Mouse (Mus musculus) heart, adult 11 months (tissue): ENCODE measurements around the gene Dcpp2.
"Not testable (repeated sequence)": the region's sequence is repeated elsewhere in the genome, so short reads cannot be mapped to it uniquely, and the experiment has no call there.

ENCODE experiments used
- DNase-seq: peaks from one replicate; pipeline ENCODE4 v3.0.0; 2022

The Dcpp2 gene

GRCm38 (mm10) chr17:23880576-23880975 lies at the start of gene Dcpp2, which contains the start of gene Dcpp1:
Gene Dcpp2 (plus strand): TSS chr17:23880880.
Gene Dcpp1 (plus strand): TSS chr17:23880876.
- DNase-seq: not testable (repeated sequence)

GRCm38 (mm10) chr17:23831201-23831600 lies 49.5 kb upstream of the Dcpp2 start:
- DNase-seq: no peak

- no peak for DNase-seq
These were observed 44.6 kb upstream of the Dcpp2 start, which contains the start of gene Prss33 for GRCm38 (mm10) chr17:23836006-23836575. Gene Prss33 (minus strand): TSS chr17:23836056.

- DNase-seq: peak; percentile 82
These were observed 39.5 kb upstream of the Dcpp2 start for GRCm38 (mm10) chr17:23841145-23841544.

- peak; percentile 85 for DNase-seq
These were observed 37.4 kb upstream of the Dcpp2 start for GRCm38 (mm10) chr17:23843141-23843811.

- peak; percentile 92 for DNase-seq
These were observed 36.8 kb upstream of the Dcpp2 start, which contains the start of the genes Prss32 and Prss41 for GRCm38 (mm10) chr17:23843812-23844273. Gene Prss32 (plus strand): TSS chr17:23843855. Gene Prss41 (minus strand): TSS chr17:23844172.

GRCm38 (mm10) chr17:23850028-23850427 lies 30.7 kb upstream of the Dcpp2 start:
- DNase-seq: no peak

- DNase-seq: peak; percentile 88
These were observed 29.6 kb upstream of the Dcpp2 start for GRCm38 (mm10) chr17:23850853-23851749.

- peak; percentile 90 for DNase-seq
These were observed 27.4 kb upstream of the Dcpp2 start for GRCm38 (mm10) chr17:23853292-23853691.

GRCm38 (mm10) chr17:23854229-23854765 lies 26.4 kb upstream of the Dcpp2 start:
- peak; percentile 87 for DNase-seq

- DNase-seq: peak; percentile 82
These were observed 23.5 kb upstream of the Dcpp2 start for GRCm38 (mm10) chr17:23857193-23857592.

GRCm38 (mm10) chr17:23857913-23858312 lies 22.8 kb upstream of the Dcpp2 start:
- DNase-seq: no peak

- DNase-seq: peak; percentile 81
These were observed 17.8 kb upstream of the Dcpp2 start for GRCm38 (mm10) chr17:23862926-23863325.

- no peak for DNase-seq
These were observed 12.9 kb upstream of the Dcpp2 start, which contains the start of gene Prss21 for GRCm38 (mm10) chr17:23867756-23868155. Gene Prss21 (plus strand): TSS chr17:23868056.

GRCm38 (mm10) chr17:23868513-23868912 lies 12.2 kb upstream of the Dcpp2 start:
- peak; percentile 79 for DNase-seq

- peak; percentile 94 for DNase-seq
These were observed 6.5 kb upstream of the Dcpp2 start for GRCm38 (mm10) chr17:23873884-23874856.

- DNase-seq: no peak
These were observed 3.9 kb upstream of the Dcpp2 start for GRCm38 (mm10) chr17:23876741-23877140.

- peak; percentile 77 for DNase-seq
These were observed 3.5 kb upstream of the Dcpp2 start for GRCm38 (mm10) chr17:23877166-23877565.

- peak; percentile 61 for DNase-seq
These were observed 36.5 kb downstream of the Dcpp2 start, which contains the start of gene Dcpp3 for GRCm38 (mm10) chr17:23917158-23917557. Gene Dcpp3 (plus strand): TSS chr17:23917458.

GRCm38 (mm10) chr17:23924531-23925007 lies 43.9 kb downstream of the Dcpp2 start:
- peak; percentile 100 for DNase-seq

GRCm38 (mm10) chr17:23925090-23925493 lies 44.4 kb downstream of the Dcpp2 start:
- DNase-seq: peak; percentile 98
